Comparison of ENCODE assay signal across 7 mouse cellular contexts in the genomic region with DNA sequence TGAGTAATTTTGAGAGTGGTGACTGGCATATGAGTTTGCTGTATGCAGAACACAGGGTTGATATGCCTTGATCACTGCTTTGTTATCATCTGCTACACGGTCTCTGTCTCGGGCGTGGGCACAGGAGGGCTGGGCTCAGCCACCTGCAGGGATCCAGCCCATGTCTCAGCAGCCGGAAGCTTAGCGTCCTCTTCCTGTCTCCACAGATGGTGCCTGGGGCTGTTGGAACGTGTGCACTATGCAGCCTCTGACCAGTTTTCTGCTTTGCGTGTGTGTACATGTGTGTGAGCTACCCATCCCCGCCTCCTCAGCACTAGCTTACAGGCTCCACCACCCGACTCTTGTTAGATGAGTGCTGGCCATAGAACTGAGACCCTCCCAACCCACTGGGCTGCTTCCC.
A peak's percentile ranks its signal among the peaks of the same experiment; 100 is the strongest.
DNase-seq lines count a peak whose midpoint lies in the region; ATAC-seq lines count a peak whose summit lies in the region.

No protein-coding gene starts in this region.

- H3K4me3 ChIP-seq in lung, embryonic 16.5 days (ENCODE audit: low read length) = no peak overlapping the region
- H3K4me3 ChIP-seq in hindbrain, embryonic 13.5 days = no peak overlapping the region
- peak overlapping the region; percentile 34; the same call in 1 of the 2 replicates for H3K4me3 ChIP-seq in midbrain, embryonic 10.5 days

- peaks cover 20% of the 10 kb centered on the region for H3K4me1 ChIP-seq in lung, embryonic 16.5 days (replicated peaks; ENCODE audit: control insufficient read depth, insufficient read depth, low read length)
- H3K4me1 ChIP-seq in hindbrain, embryonic 13.5 days (replicated peaks) = peaks cover 60% of the 10 kb centered on the region
- H3K4me1 ChIP-seq in midbrain, embryonic 10.5 days = peaks cover 54% of the 10 kb centered on the region

- peak overlapping the region; percentile 96 for H3K27ac ChIP-seq in lung, embryonic 16.5 days (ENCODE audit: low read length)
- H3K27ac ChIP-seq in hindbrain, embryonic 13.5 days = peak overlapping the region; percentile 95
- peak overlapping the region; percentile 92 for H3K27ac ChIP-seq in midbrain, embryonic 10.5 days (replicated peaks)

- WGBS in lung, embryonic 16.5 days = 46% methylated on average over 9 of the region's 9 CpGs
- 25% methylated on average over 9 of the region's 9 CpGs for WGBS in hindbrain, embryonic 13.5 days
- whole genome bisulfite sequencing in midbrain, embryonic 10.5 days = 49% methylated on average over 9 of the region's 9 CpGs

- H3K9ac ChIP-seq in lung, embryonic 16.5 days (ENCODE audit: low read length) = peak overlapping the region; percentile 62
- H3K9ac ChIP-seq in hindbrain, embryonic 13.5 days = peak overlapping the region; percentile 62

- no peaks in the 10 kb centered on the region for H3K9me3 ChIP-seq in lung, embryonic 16.5 days (ENCODE audit: control insufficient read depth, low read length)
- no peaks in the 10 kb centered on the region for H3K9me3 ChIP-seq in hindbrain, embryonic 13.5 days
- no peaks in the 10 kb centered on the region for H3K9me3 ChIP-seq in midbrain, embryonic 10.5 days (replicated peaks)

- no peak for DNase-seq in lung, postnatal 36 days
- DNase-seq in cerebellum, postnatal 25 days = peak; percentile 66 to 70
- no peak for DNase-seq in midbrain, embryonic 10.5 days (ENCODE audit: low spot score)
- DNase-seq in adrenal gland, adult 18-20 months (ENCODE audit: low spot score in 2 of 2) = no peak
- DNase-seq in layer of hippocampus, postnatal 14 days (ENCODE audit: low spot score in 2 of 2) = no peak

- H3K27me3 ChIP-seq in lung, embryonic 16.5 days (ENCODE audit: control insufficient read depth, insufficient read depth, low read depth, low read length) = no peaks in the 10 kb centered on the region
- H3K27me3 ChIP-seq in hindbrain, embryonic 13.5 days = no peaks in the 10 kb centered on the region
- no peaks in the 10 kb centered on the region for H3K27me3 ChIP-seq in midbrain, embryonic 10.5 days (ENCODE audit: low read depth, poor library complexity, severe bottlenecking)

- H3K36me3 ChIP-seq in lung, embryonic 16.5 days (ENCODE audit: control insufficient read depth, insufficient read depth, low read length) = 0 out of 2 replicates have a peak, but pooled peaks cover 5% of the 10 kb centered on the region
- peaks cover 15% of the 10 kb centered on the region for H3K36me3 ChIP-seq in hindbrain, embryonic 13.5 days
- H3K36me3 ChIP-seq in midbrain, embryonic 10.5 days = peaks cover 31% of the 10 kb centered on the region

- peak; percentile 44 for ATAC-seq in lung, embryonic 16.5 days (ENCODE audit: low read depth)
- peak; percentile 53; the same call in 1 of the 2 replicates for ATAC-seq in hindbrain, embryonic 13.5 days (ENCODE audit: low FRiP score)

- H3K4me2 ChIP-seq in lung, embryonic 16.5 days (ENCODE audit: low read depth, low read length) = peak overlapping the region; percentile 42
- peak overlapping the region; percentile 36 for H3K4me2 ChIP-seq in hindbrain, embryonic 13.5 days

Comparison
In these comparisons a context has a peak if more than half of its experiments do, and no peak if none do; other contexts are left out.
1. DNase-seq: peak in cerebellum, postnatal 25 days (2 of 2); none in lung, postnatal 36 days (single experiment), midbrain, embryonic 10.5 days (single experiment), adrenal gland, adult 18-20 months (0 of 2) and layer of hippocampus, postnatal 14 days (0 of 2).
2. Peak in every context shown above with its lines, with median percentiles within 50 percentile points of each other: H3K27ac ChIP-seq.